ENCODE assay signal across 9 mouse cellular contexts in genomic region chr10:71342030-71342805, GRCm38 (mm10). TPM values are rescaled to one million over a fixed set of nuclear protein-coding genes. Genes with fewer than 3 reads are reported as not detected.
DNase-seq lines count a peak whose midpoint lies in the region; ATAC-seq and TF ChIP-seq lines count a peak whose summit lies in the region.
"Had no signal": no experiment of that assay in that cellular context is flagged by ENCODE, and none has a peak within 500 bp of the region (broad histone marks: within the 10 kb centered on the region; RNA-seq: fewer than 3 reads in every experiment).

No protein-coding gene starts in this region.

- DNase-seq in kidney, adult 2 months, result peak; percentile 78
- no peak for DNase-seq in G1E (ENCODE audit: low spot score)
- peak; percentile 39 for DNase-seq in c-Kit-positive CD71-positive TER-119-positive erythroid progenitor cells, embryonic 14.5 days (ENCODE audit: low spot score)
- peak; percentile 33 for DNase-seq in naive thymus-derived CD4-positive, alpha-beta T cell, adult 2 months (ENCODE audit: low read depth)
- DNase-seq in gastrocnemius, postnatal 4 days (ENCODE audit: low spot score in 2 of 2), result no peak
- DNase-seq: right cerebral cortex, postnatal 4 days had no signal

- peak; percentile 61 for TF ChIP-seq CTCF in kidney, adult 2 months (conservative IDR thresholded peaks at IDR 0.05; ENCODE audit: insufficient read depth, insufficient read length, low read depth, low read length)
- TF ChIP-seq CTCF in G1E (IDR thresholded peaks at IDR 0.05; ENCODE audit: low read depth, low read length), result 0 out of 2 replicates have a peak, but pooled peaks have one; percentile 13

- no peak overlapping the region for H3K4me3 ChIP-seq in kidney, adult 2 months (ENCODE audit: insufficient read depth, low read depth, low read length)
- no peak overlapping the region for H3K4me3 ChIP-seq in kidney, embryonic 16.5 days (ENCODE audit: low read length)
- no peak overlapping the region; the same call in 1 of the 2 replicates for H3K4me3 ChIP-seq in G1E (ENCODE audit: low read depth, low read length)
- no peak overlapping the region for H3K4me3 ChIP-seq in heart, embryonic 12.5 days

- no peaks in the 10 kb centered on the region for H3K9me3 ChIP-seq in kidney, embryonic 16.5 days (ENCODE audit: low read length)
- no peaks in the 10 kb centered on the region for H3K9me3 ChIP-seq in G1E (replicated peaks)
- H3K9me3 ChIP-seq in heart, embryonic 12.5 days (replicated peaks), result no peaks in the 10 kb centered on the region
- H3K9me3 ChIP-seq: megakaryocyte, embryonic 14.5 days had no signal

- H3K27ac ChIP-seq in kidney, adult 2 months (ENCODE audit: insufficient read depth, low read depth, low read length), result peak overlapping the region; percentile 27; the same call in 1 of the 2 replicates
- H3K27ac ChIP-seq in kidney, embryonic 16.5 days (ENCODE audit: low read length), result no peak overlapping the region
- no peak overlapping the region for H3K27ac ChIP-seq in heart, embryonic 12.5 days (ENCODE audit: poor library complexity, severe bottlenecking)

- no peaks in the 10 kb centered on the region for H3K27me3 ChIP-seq in kidney, adult 2 months (replicated peaks; ENCODE audit: control insufficient read depth, insufficient read depth, low read length)
- no peaks in the 10 kb centered on the region for H3K27me3 ChIP-seq in kidney, embryonic 16.5 days (ENCODE audit: insufficient read depth, low read length)
- no peaks in the 10 kb centered on the region for H3K27me3 ChIP-seq in G1E (ENCODE audit: insufficient read depth, low read length)
- no peaks in the 10 kb centered on the region for H3K27me3 ChIP-seq in heart, embryonic 12.5 days (replicated peaks)
- H3K27me3 ChIP-seq: megakaryocyte, embryonic 14.5 days had no signal

- H3K36me3 ChIP-seq in kidney, adult 2 months (ENCODE audit: control insufficient read depth, insufficient read depth, low read length), result no peaks in the 10 kb centered on the region
- H3K36me3 ChIP-seq in kidney, embryonic 16.5 days (ENCODE audit: insufficient read depth, low read length), result no peaks in the 10 kb centered on the region
- peaks cover 39% of the 10 kb centered on the region for H3K36me3 ChIP-seq in G1E (replicated peaks)
- H3K36me3 ChIP-seq in heart, embryonic 12.5 days, result no peaks in the 10 kb centered on the region; the same call in 1 of the 2 replicates

- 48% methylated on average over 7 of the region's 7 CpGs for WGBS in kidney, adult 2 months
- WGBS in kidney, embryonic 16.5 days, result 72% methylated on average over 7 of the region's 7 CpGs
- WGBS in heart, embryonic 12.5 days, result 90% methylated on average over 7 of the region's 7 CpGs

- no peak for ATAC-seq in kidney, embryonic 16.5 days (ENCODE audit: low FRiP score, low TSS enrichment)
- no peak for ATAC-seq in G1E (ENCODE audit: extremely low read depth, insufficient number of reproducible peaks, low FRiP score, poor library complexity, severe bottlenecking)
- ATAC-seq in heart, embryonic 12.5 days (ENCODE audit: insufficient number of reproducible peaks, low FRiP score), result no peak

- peaks cover 38% of the 10 kb centered on the region for H3K4me1 ChIP-seq in kidney, adult 2 months (ENCODE audit: control insufficient read depth, insufficient read depth, low read length)
- peaks cover 56% of the 10 kb centered on the region for H3K4me1 ChIP-seq in kidney, embryonic 16.5 days (ENCODE audit: insufficient read depth, low read length)
- peaks cover 66% of the 10 kb centered on the region for H3K4me1 ChIP-seq in G1E (ENCODE audit: insufficient read depth, low read depth, low read length)
- H3K4me1 ChIP-seq in heart, embryonic 12.5 days (replicated peaks), result peaks cover 29% of the 10 kb centered on the region

- H3K4me2 ChIP-seq in kidney, embryonic 16.5 days (replicated peaks; ENCODE audit: low read depth, low read length), result no peak overlapping the region
- H3K4me2 ChIP-seq in heart, embryonic 12.5 days, result no peak overlapping the region

- TF ChIP-seq POLR2A in kidney, adult 2 months (IDR thresholded peaks at IDR 0.05; ENCODE audit: low read depth, low read length), result no peak

- no peak overlapping the region for H3K9ac ChIP-seq in kidney, embryonic 16.5 days (replicated peaks; ENCODE audit: low read length)
- H3K9ac ChIP-seq in heart, embryonic 12.5 days, result no peak overlapping the region

RNA-seq across cellular contexts. Expression of gene Cisd1, which starts 2.5 kb away (rescaled TPM):
- polyA plus RNA-seq in kidney, adult 2 months (2012; rRNA removed), result 299 and 319 TPM in 2 replicates
- 137 and 139 TPM in 2 replicates for polyA plus RNA-seq in kidney, embryonic 16.5 days (2015; fragmentation: Nextera tagmentation; extraction: Ambion mirVana)
- total RNA-seq in G1E (2014; fragmentation: Nextera tagmentation) (17.7 and 22.4 TPM in 2 replicates), G1E (2017) (33.1 and 40.3 TPM in 2 replicates)
- 24.8 and 30.0 TPM in 2 replicates for polyA plus RNA-seq in G1E (2012)
- total RNA-seq in gastrocnemius, postnatal 4 days (2021), result 10 to 100 TPM; 47.2 to 50.0 TPM
- 165 and 170 TPM in 2 replicates for polyA plus RNA-seq in heart, embryonic 12.5 days (2016; fragmentation: Nextera tagmentation; extraction: Ambion mirVana)

RNA-seq across cellular contexts. Expression of gene Ipmk, which starts 5.3 kb away (rescaled TPM):
- polyA plus RNA-seq in kidney, adult 2 months (2012; rRNA removed), result 31.1 and 34.6 TPM in 2 replicates
- polyA plus RNA-seq in kidney, embryonic 16.5 days (2015; fragmentation: Nextera tagmentation; extraction: Ambion mirVana), result 15.6 and 16.1 TPM in 2 replicates
- total RNA-seq in G1E (2014; fragmentation: Nextera tagmentation), result 31.6 and 34.3 TPM in 2 replicates
- 24.6 and 26.2 TPM in 2 replicates for total RNA-seq in G1E (2017)
- polyA plus RNA-seq in G1E (2012), result 12.8 and 19.3 TPM in 2 replicates
- 10 to 100 TPM; 13.9 to 15.7 TPM for total RNA-seq in gastrocnemius, postnatal 4 days (2021)
- 10.2 and 11.9 TPM in 2 replicates for polyA plus RNA-seq in heart, embryonic 12.5 days (2016; fragmentation: Nextera tagmentation; extraction: Ambion mirVana)

RNA-seq across cellular contexts. Expression of gene Ube2d1, which starts 57.2 kb away (rescaled TPM):
- polyA plus RNA-seq in kidney, adult 2 months (2012; rRNA removed), result 23.8 and 26.7 TPM in 2 replicates
- 54.3 and 66.1 TPM in 2 replicates for polyA plus RNA-seq in kidney, embryonic 16.5 days (2015; fragmentation: Nextera tagmentation; extraction: Ambion mirVana)
- total RNA-seq in G1E (2014; fragmentation: Nextera tagmentation) (not detected in 2 replicates), G1E (2017) (0.11 and 0.17 TPM in 2 replicates)
- not detected in 2 replicates for polyA plus RNA-seq in G1E (2012)
- total RNA-seq in gastrocnemius, postnatal 4 days (2021), result 10 to 100 TPM; 71.0 to 88.4 TPM
- polyA plus RNA-seq in heart, embryonic 12.5 days (2016; fragmentation: Nextera tagmentation; extraction: Ambion mirVana), result 66.2 and 68.1 TPM in 2 replicates

Comparison
In these comparisons a context has a peak if more than half of its experiments do, and no peak if none do; other contexts are left out.
1. DNase-seq: peak in kidney, adult 2 months (single experiment), c-Kit-positive CD71-positive TER-119-positive erythroid progenitor cells, embryonic 14.5 days (single experiment) and naive thymus-derived CD4-positive, alpha-beta T cell, adult 2 months (single experiment); none in G1E (single experiment) and gastrocnemius, postnatal 4 days (0 of 2).
2. RNA of gene Ube2d1, which starts 57.2 kb away (polyA plus RNA-seq): 66.2 to 68.1 TPM in heart, embryonic 12.5 days, 54.3 to 66.1 TPM in kidney, embryonic 16.5 days and 23.8 to 26.7 TPM in kidney, adult 2 months; not detected in G1E; every median in the first group is over 10 times any median in the second.